Mouse (Mus musculus): ENCODE measurements at regions not wholly inside any gene's neighbourhood (a gene's known extent, or its start where the extent isn't known, plus 50 kb on each side); places are given as distances from the start of the nearest gene placed in this dataset.

DNA sequence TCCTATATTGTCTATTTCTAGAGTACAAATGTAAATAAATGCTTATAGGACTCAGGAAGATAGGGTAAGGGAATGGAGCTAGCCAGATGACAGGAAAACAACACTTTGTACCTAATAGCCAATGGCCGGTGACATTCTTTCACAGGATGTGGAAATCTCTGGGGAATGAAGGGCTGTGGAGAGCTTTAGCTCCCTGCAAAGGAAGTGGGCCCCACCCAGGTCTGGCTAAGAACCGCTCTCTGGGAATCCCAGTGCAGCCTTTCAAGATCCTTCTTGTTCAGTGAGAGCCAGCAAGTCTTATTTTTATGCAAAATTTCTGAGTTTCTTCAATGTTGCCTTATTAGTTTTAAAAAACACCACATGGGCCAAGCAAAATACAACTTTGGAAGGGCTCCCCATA lies 54.7 kb upstream of the Pappa2 start:
- no peak for TF ChIP-seq POLR2A (IDR thresholded peaks at IDR 0.05; ENCODE audit: control insufficient read depth, extremely low read depth, insufficient read depth, low read length, poor library complexity)
- no peak for TF ChIP-seq CTCF (IDR thresholded peaks at IDR 0.05; ENCODE audit: borderline replicate concordance, control insufficient read depth, extremely low read depth, insufficient read depth, low read length, poor library complexity)

All from thymus, adult 2 months (tissue).